Mouse (Mus musculus) gastrocnemius, postnatal 4 days (tissue): ENCODE measurements around the gene Wbp2nl. TPM values are rescaled to one million over a fixed set of nuclear protein-coding genes. Genes with fewer than 3 reads are reported as not detected.
A peak's percentile ranks its signal among the peaks of the same experiment; 100 is the strongest.
"Not testable (repeated sequence)": the region's sequence is repeated elsewhere in the genome, so short reads cannot be mapped to it uniquely, and the experiment has no call there.

ENCODE experiments used
- DNase-seq, 2 experiments: peaks; one replicate each; pipeline ENCODE4 v3.0.0; 2021 to 2022; ENCODE audit warnings: low spot score in 2 of 2, mixed read lengths in 2 of 2
- total RNA-seq, 2 experiments: library from RNA; stranded (reverse); gene quantifications; 2 replicates each; pipeline ENCODE4 v1.2.3; 2021

Wbp2nl gene
- total RNA-seq, 2 experiments from 2014 or later = not detected

- no peak for DNase-seq
These were observed 49.1 kb downstream of the Wbp2nl start for GRCm38 (mm10) chr15:82347852-82348251.

- DNase-seq = no peak
These were observed 49.7 kb downstream of the Wbp2nl start for GRCm38 (mm10) chr15:82348258-82348998.

DNA sequence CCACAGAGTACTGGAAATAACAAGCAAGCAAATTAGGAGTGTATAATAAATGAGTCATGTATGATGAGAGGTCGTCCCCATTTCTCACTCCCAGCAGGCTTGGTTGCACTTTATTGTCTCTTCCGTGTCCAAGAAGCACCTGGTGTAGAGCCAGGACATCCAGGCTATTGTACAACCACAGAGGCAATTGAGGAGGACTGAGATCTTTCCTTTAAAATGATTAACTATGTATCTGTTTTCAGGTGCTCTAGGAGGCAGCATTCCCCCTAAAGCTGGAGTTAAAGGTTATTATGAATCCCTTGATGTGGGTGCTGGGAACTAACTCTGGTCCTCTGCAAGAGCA lies 50.2 kb downstream of the Wbp2nl start:
- DNase-seq = no peak

GRCm38 (mm10) chr15:82350349-82350748 lies 51.6 kb downstream of the Wbp2nl start:
- DNase-seq = no peak

GRCm38 (mm10) chr15:82351480-82351879 lies 52.7 kb downstream of the Wbp2nl start:
- no peak for DNase-seq

- DNase-seq = no peak
These were observed 54.5 kb downstream of the Wbp2nl start for GRCm38 (mm10) chr15:82353078-82353744.

DNA sequence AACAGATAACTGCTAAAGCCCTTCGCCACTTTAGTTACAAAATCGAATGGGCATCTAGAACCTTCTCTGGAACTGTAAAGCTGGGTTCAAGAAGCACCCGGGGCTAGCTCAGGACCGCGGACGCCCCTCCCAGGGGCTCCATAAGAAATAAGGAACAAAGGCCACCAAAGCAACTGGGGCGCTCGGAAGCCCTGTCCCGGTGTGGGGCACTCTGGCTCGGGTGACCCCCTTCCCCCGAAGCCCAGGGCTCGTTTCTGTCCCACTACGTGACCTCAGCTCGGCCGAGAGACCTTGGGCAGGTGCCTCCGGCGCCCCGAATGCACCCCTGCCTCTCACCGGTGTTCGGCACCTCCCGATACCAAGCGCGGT lies 55.0 kb downstream of the Wbp2nl start:
- DNase-seq = no peak

GRCm38 (mm10) chr15:82354126-82354945 lies 55.6 kb downstream of the Wbp2nl start, which contains the start of gene Ndufa6:
TSS of gene Ndufa6 (minus strand) at chr15:82354322.
- DNase-seq = peak; percentile 97

- DNase-seq = no peak
These were observed 59.9 kb downstream of the Wbp2nl start for GRCm38 (mm10) chr15:82358431-82359260.

DNA sequence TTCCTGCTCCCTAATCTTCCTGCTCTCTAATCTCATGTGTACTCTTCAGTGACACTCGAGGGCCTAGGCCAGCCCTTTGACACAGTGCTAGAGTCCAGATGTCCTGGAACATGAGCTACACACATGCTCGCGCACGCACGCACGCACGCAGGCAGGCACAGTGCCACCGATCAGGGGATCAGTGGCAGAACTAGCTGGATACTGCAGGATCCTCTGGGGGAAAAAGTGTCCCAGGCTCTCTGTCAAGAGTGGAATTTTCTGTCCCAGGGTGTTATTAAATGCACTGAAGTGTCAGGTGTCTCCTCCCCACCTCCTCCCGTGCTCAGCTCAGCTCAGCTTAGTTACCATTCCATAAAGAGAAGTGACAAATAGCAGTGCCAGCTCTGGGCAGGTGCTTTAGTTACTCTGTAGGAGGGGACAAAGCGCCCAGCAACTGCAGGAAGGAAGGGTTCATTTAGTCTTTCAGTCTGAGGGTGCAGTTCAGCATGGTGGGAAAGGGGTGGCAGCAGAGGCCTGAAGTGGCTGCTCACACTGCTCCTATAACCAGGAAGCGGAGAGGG lies 62.8 kb downstream of the Wbp2nl start:
- DNase-seq = peak in 1 of 2 experiments; percentile 18

GRCm38 (mm10) chr15:82362234-82362633 lies 63.5 kb downstream of the Wbp2nl start:
- DNase-seq = peak in 1 of 2 experiments; percentile 6

DNA sequence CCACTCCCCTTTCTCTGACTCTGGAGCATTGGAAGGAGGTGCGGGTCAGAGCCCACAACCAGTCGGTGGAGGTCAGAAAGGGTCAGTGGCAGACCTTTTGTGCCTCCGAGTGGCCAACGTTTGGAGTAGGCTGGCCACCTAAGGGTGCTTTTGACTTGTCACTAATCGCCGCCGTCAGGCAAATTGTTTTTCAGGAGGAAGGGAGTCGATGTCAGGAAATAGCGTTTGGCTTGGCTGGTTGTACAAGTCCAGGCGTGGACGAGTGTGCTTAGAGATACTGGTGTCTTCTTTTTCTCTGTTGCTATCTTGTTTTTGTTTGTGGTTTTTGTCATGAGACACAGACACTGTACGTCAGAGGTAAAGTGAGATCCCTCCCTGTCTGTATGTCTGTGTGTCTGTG lies 65.0 kb downstream of the Wbp2nl start:
- not testable (repeated sequence) for DNase-seq

Other genes starting within 250 kb of the Wbp2nl start
- not detected for gene 4930407I10Rik, start 239.8 kb upstream of the Wbp2nl start, total RNA-seq
- gene Mei1, start 229.0 kb upstream of the Wbp2nl start, total RNA-seq = under 1 TPM in 1 of 2 experiments, not detected in 1; 0.16 TPM
- gene Ccdc134, start 171.0 kb upstream of the Wbp2nl start, total RNA-seq = 10 to 100 TPM; 45.5 to 49.4 TPM
- 10 to 100 TPM; 77.9 to 96.4 TPM for gene Srebf2, start 151.8 kb upstream of the Wbp2nl start, total RNA-seq
- gene Shisa8, start 86.1 kb upstream of the Wbp2nl start, total RNA-seq = under 1 TPM in 1 of 2 experiments, not detected in 1; 0.23 TPM
- gene Tnfrsf13c, start 74.6 kb upstream of the Wbp2nl start, total RNA-seq = under 1 TPM in 1 of 2 experiments, not detected in 1; 0.66 TPM
- 10 to 100 TPM in 1 of 2 experiments, 1 to 10 TPM in 1; 8.5 to 14.4 TPM for gene Cenpm, start 54.2 kb upstream of the Wbp2nl start, total RNA-seq
- not detected for gene 1500009C09Rik, start 46.6 kb upstream of the Wbp2nl start, total RNA-seq
- 1 to 10 TPM; 1.2 to 1.9 TPM for gene Sept3, start 24.1 kb upstream of the Wbp2nl start, total RNA-seq
- 10 to 100 TPM; 42.0 to 44.4 TPM for gene Naga, start 40.0 kb downstream of the Wbp2nl start, total RNA-seq
- 10 to 100 TPM in 1 of 2 experiments, 1 to 10 TPM in 1; 8.7 to 10.9 TPM for gene Pheta2, start 40.0 kb downstream of the Wbp2nl start, total RNA-seq
- 100 to 1,000 TPM; 135 to 144 TPM for gene Smdt1, start 40.0 kb downstream of the Wbp2nl start, total RNA-seq
- gene Ndufa6, start 55.4 kb downstream of the Wbp2nl start, total RNA-seq = 100 to 1,000 TPM; 306 to 308 TPM
- gene Cyp2d22, start 81.3 kb downstream of the Wbp2nl start, total RNA-seq = 10 to 100 TPM; 17.3 to 17.9 TPM
- under 1 TPM in 1 of 2 experiments, not detected in 1; 0.21 TPM for gene Cyp2d11, start 95.1 kb downstream of the Wbp2nl start, total RNA-seq
- gene Cyp2d10, start 108.2 kb downstream of the Wbp2nl start, total RNA-seq = under 1 TPM in 1 of 2 experiments, not detected in 1; 0.86 TPM
- gene Cyp2d9, start 134.5 kb downstream of the Wbp2nl start, total RNA-seq = under 1 TPM in 1 of 2 experiments, not detected in 1; 0.23 TPM